Mouse (Mus musculus): ENCODE measurements around the gene Fggy.

- TF ChIP-seq CTCF (IDR thresholded peaks at IDR 0.05; ENCODE audit: low read depth) (no peak), EP300 (IDR thresholded peaks at IDR 0.05; ENCODE audit: low read depth) (no peak)
Measured at GRCm38 (mm10) chr4:95649980-95650379, 92.7 kb downstream of the Fggy start.

Data from liver, embryonic 14.5 days (tissue).